Mouse (Mus musculus): ENCODE results near the gene Kmt5a. TPM values are rescaled to one million over a fixed set of nuclear protein-coding genes. Genes with fewer than 3 reads are reported as not detected.

Gene Kmt5a
- polyA plus RNA-seq, 1 experiment from 2014 or later = 21.7 TPM

GRCm38 (mm10) chr5:124425412-124426259, 14.1 kb upstream of the Kmt5a start, which contains the start of gene Sbno1:
TSS of gene Sbno1 (minus strand) at chr5:124426001.
- peak; percentile 94 for ATAC-seq
- Histone ChIP-seq H3K27ac (ENCODE audit: low read depth, low read length) (peak within 1 kb of the TSS; percentile 89), H3K36me3 (ENCODE audit: control insufficient read depth, insufficient read depth, low read length) (no peaks in the 10 kb centered on the region), H3K4me2 (ENCODE audit: low read length) (peak within 1 kb of the TSS; percentile 91), H3K4me3 (ENCODE audit: low read depth, low read length) (peak within 1 kb of the TSS; percentile 99), H3K9ac (ENCODE audit: low read length) (peak within 1 kb of the TSS; percentile 94), H3K27me3 (replicated peaks; ENCODE audit: control insufficient read depth, insufficient read depth, low read length) (no peaks in the 10 kb centered on the region), H3K4me1 (ENCODE audit: control insufficient read depth, insufficient read depth, low read length) (peaks cover 8% of the 10 kb centered on the region), H3K9me3 (replicated peaks; ENCODE audit: control insufficient read depth, low read length) (no peaks in the 10 kb centered on the region)
- under 1% methylated on average over 44 of the region's 81 CpGs for WGBS
- peak; percentile 97 for DNase-seq (ENCODE audit: low spot score)

- DNase-seq (ENCODE audit: low spot score) (no peak), ATAC-seq (no peak)
- 93% methylated on average over 10 of the region's 10 CpGs for WGBS
- H3K27me3 ChIP-seq (replicated peaks; ENCODE audit: control insufficient read depth, insufficient read depth, low read length) = no peaks in the 10 kb centered on the region
- H3K27ac ChIP-seq (ENCODE audit: low read depth, low read length) = 0 out of 2 replicates have a peak overlapping the region, but pooled peaks have one; percentile 89
- peak overlapping the region; percentile 99 for H3K4me3 ChIP-seq (ENCODE audit: low read depth, low read length)
- peaks cover 8% of the 10 kb centered on the region for H3K4me1 ChIP-seq (ENCODE audit: control insufficient read depth, insufficient read depth, low read length)
- H3K9ac ChIP-seq (ENCODE audit: low read length) = peak overlapping the region; percentile 69; the same call in 1 of the 2 replicates
- no peaks in the 10 kb centered on the region for H3K9me3 ChIP-seq (replicated peaks; ENCODE audit: control insufficient read depth, low read length)
- peak overlapping the region; percentile 47 for H3K4me2 ChIP-seq (ENCODE audit: low read length)
- H3K36me3 ChIP-seq (ENCODE audit: control insufficient read depth, insufficient read depth, low read length) = no peaks in the 10 kb centered on the region
Measured at GRCm38 (mm10) chr5:124426475-124427071, 13.2 kb upstream of the Kmt5a start.

- Histone ChIP-seq H3K27me3 (replicated peaks; ENCODE audit: control insufficient read depth, insufficient read depth, low read length) (no peaks in the 10 kb centered on the region), H3K9me3 (replicated peaks; ENCODE audit: control insufficient read depth, low read length) (no peaks in the 10 kb centered on the region), H3K4me2 (ENCODE audit: low read length) (no peak overlapping the region), H3K36me3 (ENCODE audit: control insufficient read depth, insufficient read depth, low read length) (no peaks in the 10 kb centered on the region), H3K9ac (ENCODE audit: low read length) (no peak overlapping the region), H3K4me3 (ENCODE audit: low read depth, low read length) (no peak overlapping the region), H3K27ac (ENCODE audit: low read depth, low read length) (no peak overlapping the region), H3K4me1 (ENCODE audit: control insufficient read depth, insufficient read depth, low read length) (no peaks in the 10 kb centered on the region)
- ATAC-seq = peak; percentile 68
- DNase-seq (ENCODE audit: low spot score) = peak; percentile 83
Measured at GRCm38 (mm10) chr5:124432398-124433012, 7.2 kb upstream of the Kmt5a start.

GRCm38 (mm10) chr5:124433048-124433447, 6.7 kb upstream of the Kmt5a start:
- H3K27me3 ChIP-seq (replicated peaks; ENCODE audit: control insufficient read depth, insufficient read depth, low read length) = no peaks in the 10 kb centered on the region
- no peak overlapping the region for H3K27ac ChIP-seq (ENCODE audit: low read depth, low read length)
- no peaks in the 10 kb centered on the region for H3K4me1 ChIP-seq (ENCODE audit: control insufficient read depth, insufficient read depth, low read length)
- H3K9ac ChIP-seq (ENCODE audit: low read length) = no peak overlapping the region
- no peak overlapping the region for H3K4me3 ChIP-seq (ENCODE audit: low read depth, low read length)
- no peak for DNase-seq (ENCODE audit: low spot score)
- no peak overlapping the region for H3K4me2 ChIP-seq (ENCODE audit: low read length)
- ATAC-seq = no peak
- H3K36me3 ChIP-seq (ENCODE audit: control insufficient read depth, insufficient read depth, low read length) = no peaks in the 10 kb centered on the region
- 75% methylated on average over 2 of the region's 2 CpGs for WGBS
- no peaks in the 10 kb centered on the region for H3K9me3 ChIP-seq (replicated peaks; ENCODE audit: control insufficient read depth, low read length)

- Histone ChIP-seq H3K4me3 (ENCODE audit: low read depth, low read length) (no peak overlapping the region), H3K9me3 (replicated peaks; ENCODE audit: control insufficient read depth, low read length) (no peaks in the 10 kb centered on the region), H3K27me3 (replicated peaks; ENCODE audit: control insufficient read depth, insufficient read depth, low read length) (no peaks in the 10 kb centered on the region), H3K9ac (ENCODE audit: low read length) (no peak overlapping the region), H3K4me2 (ENCODE audit: low read length) (no peak overlapping the region), H3K4me1 (ENCODE audit: control insufficient read depth, insufficient read depth, low read length) (peaks cover 8% of the 10 kb centered on the region), H3K27ac (ENCODE audit: low read depth, low read length) (no peak overlapping the region), H3K36me3 (ENCODE audit: control insufficient read depth, insufficient read depth, low read length) (no peaks in the 10 kb centered on the region)
- DNase-seq (ENCODE audit: low spot score) (no peak), ATAC-seq (no peak)
- WGBS = 91% methylated on average over 5 of the region's 5 CpGs
Measured at GRCm38 (mm10) chr5:124438229-124438628, 1.5 kb upstream of the Kmt5a start.

- DNase-seq (ENCODE audit: low spot score) (no peak), ATAC-seq (no peak)
- H3K4me3 ChIP-seq (ENCODE audit: low read depth, low read length) = no peak overlapping the region
- no peaks in the 10 kb centered on the region for H3K36me3 ChIP-seq (ENCODE audit: control insufficient read depth, insufficient read depth, low read length)
- H3K27ac ChIP-seq (ENCODE audit: low read depth, low read length) = no peak overlapping the region
- H3K9ac ChIP-seq (ENCODE audit: low read length) = no peak overlapping the region
- H3K27me3 ChIP-seq (replicated peaks; ENCODE audit: control insufficient read depth, insufficient read depth, low read length) = no peaks in the 10 kb centered on the region
- H3K4me1 ChIP-seq (ENCODE audit: control insufficient read depth, insufficient read depth, low read length) = peaks cover 8% of the 10 kb centered on the region
- WGBS = 67% methylated on average over 5 of the region's 5 CpGs
- peak overlapping the region; percentile 98; the same call in 1 of the 2 replicates for H3K4me2 ChIP-seq (ENCODE audit: low read length)
- no peaks in the 10 kb centered on the region for H3K9me3 ChIP-seq (replicated peaks; ENCODE audit: control insufficient read depth, low read length)
Measured at GRCm38 (mm10) chr5:124438746-124439145, 984 bp upstream of the Kmt5a start.

GRCm38 (mm10) chr5:124440094-124440701, 468 bp downstream of the Kmt5a start:
- under 1% methylated on average over 30 of the region's 30 CpGs for WGBS

GRCm38 (mm10) chr5:124442628-124443027, 2.9 kb downstream of the Kmt5a start:
- no peak overlapping the region for H3K9ac ChIP-seq (ENCODE audit: low read length)
- no peak overlapping the region for H3K4me3 ChIP-seq (ENCODE audit: low read depth, low read length)
- ATAC-seq (no peak), DNase-seq (ENCODE audit: low spot score) (no peak)
- H3K27ac ChIP-seq (ENCODE audit: low read depth, low read length) = no peak overlapping the region
- H3K9me3 ChIP-seq (replicated peaks; ENCODE audit: control insufficient read depth, low read length) = no peaks in the 10 kb centered on the region
- no peaks in the 10 kb centered on the region for H3K27me3 ChIP-seq (replicated peaks; ENCODE audit: control insufficient read depth, insufficient read depth, low read length)
- WGBS = 89% methylated on average over 2 of the region's 2 CpGs
- H3K4me1 ChIP-seq (ENCODE audit: control insufficient read depth, insufficient read depth, low read length) = peaks cover 20% of the 10 kb centered on the region
- H3K36me3 ChIP-seq (ENCODE audit: control insufficient read depth, insufficient read depth, low read length) = peaks cover 9% of the 10 kb centered on the region
- no peak overlapping the region for H3K4me2 ChIP-seq (ENCODE audit: low read length)

More at GRCm38 (mm10) chr5:124440094-124440701, 468 bp downstream of the Kmt5a start:
- H3K36me3 ChIP-seq (ENCODE audit: control insufficient read depth, insufficient read depth, low read length) = no peaks in the 10 kb centered on the region
- DNase-seq (ENCODE audit: low spot score) (peak; percentile 68), ATAC-seq (peak; percentile 67)
- H3K9me3 ChIP-seq (replicated peaks; ENCODE audit: control insufficient read depth, low read length) = no peaks in the 10 kb centered on the region
- peak overlapping the region; percentile 66 for H3K9ac ChIP-seq (ENCODE audit: low read length)
- H3K27ac ChIP-seq (ENCODE audit: low read depth, low read length) = peak overlapping the region; percentile 82
- peak overlapping the region; percentile 98 for H3K4me2 ChIP-seq (ENCODE audit: low read length)
- H3K4me3 ChIP-seq (ENCODE audit: low read depth, low read length) = peak overlapping the region; percentile 77
- H3K27me3 ChIP-seq (replicated peaks; ENCODE audit: control insufficient read depth, insufficient read depth, low read length) = no peaks in the 10 kb centered on the region
- H3K4me1 ChIP-seq (ENCODE audit: control insufficient read depth, insufficient read depth, low read length) = peaks cover 11% of the 10 kb centered on the region

Data from forebrain, embryonic 14.5 days (tissue).